Comparison of ENCODE assay signal across 8 mouse cellular contexts in the genomic region with DNA sequence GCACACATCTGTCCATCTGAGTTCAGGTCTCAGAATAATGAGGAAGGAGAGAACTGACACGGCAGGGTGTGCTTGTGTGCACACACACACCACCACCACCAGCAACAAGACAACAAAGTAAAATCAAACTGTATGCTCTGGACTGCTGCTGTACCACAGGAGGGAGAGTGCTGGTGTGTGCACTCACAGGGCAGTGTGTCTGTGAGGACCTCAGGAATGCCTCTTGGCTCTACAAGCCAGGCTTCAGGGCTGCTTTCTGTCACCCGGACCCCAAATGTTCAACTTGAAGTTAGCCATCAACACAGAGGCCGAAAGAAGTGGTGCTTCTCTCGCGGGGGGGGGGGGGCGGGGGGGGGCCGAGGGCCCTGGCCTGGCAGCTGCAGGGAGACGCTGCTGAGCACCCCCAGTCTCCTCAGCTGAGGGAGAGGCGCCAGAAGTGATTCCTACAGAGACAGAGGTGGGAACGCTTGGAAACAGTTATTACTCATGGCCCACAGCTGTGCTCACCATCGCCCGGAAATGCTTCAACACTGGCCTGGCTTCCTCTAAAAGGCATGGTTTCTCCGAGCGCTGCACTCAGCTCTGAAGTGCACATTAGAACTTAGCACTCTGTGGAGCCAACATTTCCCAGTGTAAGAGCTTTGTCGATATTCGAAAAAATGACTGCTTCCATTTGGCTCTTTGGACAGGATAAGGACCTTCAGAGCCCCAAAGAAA. TPM values are rescaled to one million over a fixed set of nuclear protein-coding genes. Genes with fewer than 3 reads are reported as not detected.
DNase-seq lines count a peak whose midpoint lies in the region; ATAC-seq and TF ChIP-seq lines count a peak whose summit lies in the region.

No protein-coding gene starts in this region.

- ATAC-seq in frontal cortex, adult (ENCODE audit: low TSS enrichment): peak; percentile 45
- 0 out of 2 replicates have a peak, but pooled peaks have one; percentile 42 for ATAC-seq in embryonic facial prominence, embryonic 14.5 days (ENCODE audit: low read depth)
- 0 out of 2 replicates have a peak, but pooled peaks have one; percentile 33 for ATAC-seq in intestine, postnatal 0 days
- peak; percentile 58 for ATAC-seq in megakaryocyte, adult 5-6 weeks (ENCODE audit: poor library complexity, severe bottlenecking)

- no peak overlapping the region for H3K4me2 ChIP-seq in embryonic facial prominence, embryonic 14.5 days (ENCODE audit: low read depth, low read length)
- 0 out of 2 replicates have a peak overlapping the region, but pooled peaks have one; percentile 6 for H3K4me2 ChIP-seq in intestine, postnatal 0 days (replicated peaks; ENCODE audit: low read depth)

- H3K4me3 ChIP-seq in embryonic facial prominence, embryonic 14.5 days (ENCODE audit: low read depth, low read length): no peak overlapping the region
- no peak overlapping the region for H3K4me3 ChIP-seq in intestine, postnatal 0 days (ENCODE audit: low read depth, low read length)

- no peaks in the 10 kb centered on the region for H3K36me3 ChIP-seq in embryonic facial prominence, embryonic 14.5 days (ENCODE audit: control insufficient read depth, insufficient read depth, low read length)
- H3K36me3 ChIP-seq in intestine, postnatal 0 days (ENCODE audit: control insufficient read depth, insufficient read depth): no peaks in the 10 kb centered on the region

- DNase-seq in frontal cortex, postnatal 25 days (ENCODE audit: low spot score in 2 of 2): no peak
- peak; percentile 66 for DNase-seq in embryonic facial prominence, embryonic 14.5 days (ENCODE audit: low spot score)
- DNase-seq in testis, postnatal 10 days (ENCODE audit: low spot score): no peak
- no peak for DNase-seq in right cerebral cortex, postnatal 14 days
- no peak for DNase-seq in retina, embryonic 14.5 days (ENCODE audit: low spot score)

- TF ChIP-seq CTCF in intestine, postnatal 0 days (IDR thresholded peaks at IDR 0.05; ENCODE audit: low read depth): peak; percentile 18; the same call in 1 of the 2 replicates

- no peaks in the 10 kb centered on the region for H3K9me3 ChIP-seq in embryonic facial prominence, embryonic 14.5 days (ENCODE audit: control insufficient read depth, low read length)
- H3K9me3 ChIP-seq in intestine, postnatal 0 days (ENCODE audit: control insufficient read depth): no peaks in the 10 kb centered on the region

- peak overlapping the region; percentile 71 for H3K27ac ChIP-seq in embryonic facial prominence, embryonic 14.5 days (replicated peaks; ENCODE audit: low read depth, low read length)
- H3K27ac ChIP-seq in intestine, postnatal 0 days (ENCODE audit: low read depth, low read length): peak overlapping the region; percentile 54; the same call in 1 of the 2 replicates

- peak overlapping the region; percentile 19; the same call in 1 of the 2 replicates for H3K9ac ChIP-seq in embryonic facial prominence, embryonic 14.5 days (ENCODE audit: low read depth, low read length)
- H3K9ac ChIP-seq in intestine, postnatal 0 days (ENCODE audit: low read depth, low read length): no peak overlapping the region

- peaks cover 10% of the 10 kb centered on the region for H3K4me1 ChIP-seq in embryonic facial prominence, embryonic 14.5 days (ENCODE audit: control insufficient read depth, insufficient read depth, low read length)
- peaks cover 6% of the 10 kb centered on the region for H3K4me1 ChIP-seq in intestine, postnatal 0 days (replicated peaks; ENCODE audit: control insufficient read depth, insufficient read depth, low read length)

- H3K27me3 ChIP-seq in embryonic facial prominence, embryonic 14.5 days (replicated peaks; ENCODE audit: control insufficient read depth, insufficient read depth, low read length): no peaks in the 10 kb centered on the region
- H3K27me3 ChIP-seq in intestine, postnatal 0 days (replicated peaks; ENCODE audit: control insufficient read depth, insufficient read depth, low read length): no peaks in the 10 kb centered on the region

- 45% methylated on average over 13 of the region's 16 CpGs for WGBS in embryonic facial prominence, embryonic 14.5 days
- WGBS in intestine, postnatal 0 days: 47% methylated on average over 14 of the region's 16 CpGs

RNA-seq across cellular contexts. Expression of gene Pkig, which starts 39.7 kb away (rescaled TPM):
- polyA plus RNA-seq in embryonic facial prominence, embryonic 14.5 days (2014; fragmentation: Nextera tagmentation; extraction: Ambion mirVana): 153 and 165 TPM in 2 replicates
- polyA plus RNA-seq in intestine, postnatal 0 days (2015; fragmentation: Nextera tagmentation; extraction: Ambion mirVana): 114 and 116 TPM in 2 replicates
- total RNA-seq in megakaryocyte, adult 5-6 weeks (2015): 47.7 and 50.9 TPM in 2 replicates
- 36.8 and 55.2 TPM in 2 replicates for total RNA-seq in megakaryocyte, adult 5-6 weeks (2017)

RNA-seq across cellular contexts. Expression of gene Ada, which starts 52.1 kb away (rescaled TPM):
- polyA plus RNA-seq in embryonic facial prominence, embryonic 14.5 days (2014; fragmentation: Nextera tagmentation; extraction: Ambion mirVana): 7.2 and 10.4 TPM in 2 replicates
- 78.2 and 81.3 TPM in 2 replicates for polyA plus RNA-seq in intestine, postnatal 0 days (2015; fragmentation: Nextera tagmentation; extraction: Ambion mirVana)
- 3.7 and 5.3 TPM in 2 replicates for total RNA-seq in megakaryocyte, adult 5-6 weeks (2015)
- total RNA-seq in megakaryocyte, adult 5-6 weeks (2017): 6.1 and 7.6 TPM in 2 replicates

RNA-seq across cellular contexts. Expression of gene Serinc3, which starts 53.0 kb away (rescaled TPM):
- 43.0 and 53.0 TPM in 2 replicates for polyA plus RNA-seq in embryonic facial prominence, embryonic 14.5 days (2014; fragmentation: Nextera tagmentation; extraction: Ambion mirVana)
- 61.3 and 68.5 TPM in 2 replicates for polyA plus RNA-seq in intestine, postnatal 0 days (2015; fragmentation: Nextera tagmentation; extraction: Ambion mirVana)
- 797 and 809 TPM in 2 replicates for total RNA-seq in megakaryocyte, adult 5-6 weeks (2015)
- 623 and 641 TPM in 2 replicates for total RNA-seq in megakaryocyte, adult 5-6 weeks (2017)
